Mouse (Mus musculus) E14TG2a.4 (cell line): ENCODE results near the gene Fkbp6.
A peak's percentile ranks its signal among the peaks of the same experiment; 100 is the strongest.

Experiments used
- H3K27me3 ChIP-seq: 2 replicates; pipeline ENCODE4 v1.6.1; 2014; ENCODE audit warnings: low read length, control low read depth; ENCODE audit not compliant: insufficient read depth
- H3K36me3 ChIP-seq: 2 replicates; pipeline ENCODE4 v1.6.1; 2014; ENCODE audit warnings: low read length, control low read depth; ENCODE audit not compliant: insufficient read depth
- H3K4me1 ChIP-seq: replicated peaks from 2 replicates; pipeline ENCODE4 v1.6.1; 2014; ENCODE audit warnings: low read depth, low read length, control low read depth
- H3K4me3 ChIP-seq: replicated peaks from 2 replicates; pipeline ENCODE4 v1.5.1; 2014; ENCODE audit warnings: mild to moderate bottlenecking, low read length
- H3K9me3 ChIP-seq: 2 replicates; pipeline ENCODE4 v1.6.1; 2014; ENCODE audit warnings: low read length, control low read depth
- CTCF ChIP-seq: conservative IDR thresholded peaks from 2 replicates; pipeline ENCODE4 v1.5.1; 2014; ENCODE audit warnings: low read length
- NANOG ChIP-seq: IDR thresholded peaks from 2 replicates; pipeline ENCODE4 v1.6.1; 2014; ENCODE audit warnings: borderline replicate concordance, low read length, mixed read lengths
- POU5F1 ChIP-seq: IDR thresholded peaks from 2 replicates; pipeline ENCODE4 v1.6.1; 2014; ENCODE audit warnings: low read length, borderline replicate concordance

Gene Fkbp6

DNA sequence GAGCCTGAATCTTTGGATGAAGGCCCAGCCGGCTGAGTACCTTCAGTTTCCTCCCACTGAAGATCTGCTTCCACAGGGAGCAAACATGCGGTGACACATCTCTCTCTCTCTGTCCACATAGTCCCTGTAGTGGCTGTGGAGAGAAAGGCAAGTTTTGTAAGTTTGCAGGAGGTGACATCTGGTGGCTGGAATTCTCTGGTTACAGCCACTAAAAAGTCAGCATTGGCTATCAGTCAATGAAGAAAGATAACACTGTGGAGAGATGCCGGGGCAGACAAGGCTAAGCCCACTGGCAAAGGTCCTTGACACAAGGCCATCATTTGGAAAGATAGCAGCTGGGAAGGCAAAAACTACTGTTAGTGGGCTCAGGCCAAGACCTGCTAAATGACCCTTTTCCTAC is 12.3 kb downstream of the Fkbp6 start:
- Histone ChIP-seq H3K36me3 (peaks cover 13% of the 10 kb centered on the region), H3K4me1 (no peaks in the 10 kb centered on the region), H3K27me3 (0 out of 2 replicates have a peak, but pooled peaks cover 4% of the 10 kb centered on the region), H3K4me3 (no peak overlapping the region), H3K9me3 (no peaks in the 10 kb centered on the region)
- no peak for TF ChIP-seq CTCF
- TF ChIP-seq NANOG: no peak
- TF ChIP-seq POU5F1: no peak

GRCm38 (mm10) chr5:135331161-135331560 is 18.7 kb downstream of the Fkbp6 start:
- H3K27me3 ChIP-seq: no peaks in the 10 kb centered on the region
- H3K4me1 ChIP-seq: 0 out of 2 replicates have a peak, but pooled peaks cover under 1% of the 10 kb centered on the region
- H3K9me3 ChIP-seq: no peaks in the 10 kb centered on the region
- no peak overlapping the region for H3K4me3 ChIP-seq
- TF ChIP-seq NANOG (no peak), CTCF (no peak), POU5F1 (no peak)
- no peaks in the 10 kb centered on the region for H3K36me3 ChIP-seq

DNA sequence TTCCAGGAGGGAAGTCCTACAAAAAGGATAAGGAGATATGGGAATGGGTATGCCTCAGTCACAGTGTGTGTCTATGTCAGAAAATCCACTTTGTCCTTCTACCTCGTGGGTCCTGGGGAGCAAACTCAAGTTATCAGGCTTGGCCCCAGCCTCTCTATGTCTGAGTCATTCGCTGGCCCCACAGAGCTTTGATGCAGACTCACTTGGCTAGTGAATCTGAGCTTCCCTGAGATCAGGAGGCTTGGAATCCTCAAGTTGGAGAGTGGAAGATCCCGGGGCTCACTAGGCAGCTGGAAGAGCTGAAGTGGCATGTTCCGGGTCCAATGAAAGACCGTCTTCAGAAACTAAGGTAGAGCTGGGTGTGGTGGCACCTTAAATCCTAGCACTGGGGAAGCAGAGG is 19.6 kb downstream of the Fkbp6 start:
- Histone ChIP-seq H3K27me3 (no peaks in the 10 kb centered on the region), H3K4me3 (no peak overlapping the region), H3K9me3 (no peaks in the 10 kb centered on the region), H3K4me1 (0 out of 2 replicates have a peak, but pooled peaks cover 4% of the 10 kb centered on the region), H3K36me3 (no peaks in the 10 kb centered on the region)
- no peak for TF ChIP-seq CTCF
- TF ChIP-seq NANOG: no peak
- no peak for TF ChIP-seq POU5F1

DNA sequence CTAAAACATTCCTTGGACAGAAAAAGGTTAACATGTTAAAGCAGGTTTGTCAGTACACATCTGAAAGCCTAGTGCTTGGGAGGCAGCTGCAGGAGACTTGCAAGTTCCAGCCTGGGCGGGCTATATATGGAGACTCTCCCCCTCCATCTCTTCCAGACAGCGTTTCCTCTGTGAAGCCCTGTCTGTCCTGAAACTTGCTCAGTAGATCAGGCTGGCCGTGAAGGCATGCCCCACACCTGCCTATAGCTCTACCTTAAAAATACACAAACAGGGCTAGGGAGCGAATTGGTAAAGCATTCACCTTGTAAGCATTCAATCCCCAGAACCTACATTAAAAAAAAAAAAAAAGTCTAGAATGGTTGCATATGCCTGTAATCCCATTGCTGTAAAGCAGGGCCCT is 20.4 kb downstream of the Fkbp6 start:
- 0 out of 2 replicates have a peak, but pooled peaks cover 4% of the 10 kb centered on the region for H3K4me1 ChIP-seq
- H3K36me3 ChIP-seq: no peaks in the 10 kb centered on the region
- no peaks in the 10 kb centered on the region for H3K9me3 ChIP-seq
- no peak overlapping the region for H3K4me3 ChIP-seq
- TF ChIP-seq NANOG: no peak
- no peak for TF ChIP-seq CTCF
- TF ChIP-seq POU5F1: no peak
- H3K27me3 ChIP-seq: no peaks in the 10 kb centered on the region

DNA sequence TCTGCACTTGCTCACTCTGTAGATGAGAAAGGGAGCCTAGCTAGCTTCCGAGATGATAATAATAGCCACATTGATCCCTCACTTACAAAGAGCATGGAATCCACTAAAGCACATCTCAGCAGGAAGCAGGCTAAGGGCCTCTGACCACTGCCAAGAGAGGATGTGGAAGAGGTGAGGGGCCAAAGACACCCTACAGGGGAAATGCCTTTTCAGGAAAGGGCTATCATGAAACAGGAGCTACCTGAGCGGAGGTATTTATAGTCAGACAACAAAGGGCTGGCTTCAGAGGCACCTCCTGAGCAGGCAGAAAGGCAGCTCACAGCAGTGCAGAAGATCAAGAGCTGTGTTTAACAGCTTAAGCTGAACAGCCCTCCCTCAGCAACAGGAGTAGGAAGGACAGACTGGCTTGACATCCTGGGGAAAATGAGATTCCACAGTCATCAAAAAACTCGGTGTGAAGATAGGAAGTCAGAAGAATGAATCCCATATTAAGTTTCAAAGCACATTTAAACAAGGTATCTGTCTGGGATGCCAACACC is 23.7 kb downstream of the Fkbp6 start:
- Histone ChIP-seq H3K9me3 (no peaks in the 10 kb centered on the region), H3K4me1 (0 out of 2 replicates have a peak, but pooled peaks cover 4% of the 10 kb centered on the region), H3K36me3 (no peaks in the 10 kb centered on the region)

DNA sequence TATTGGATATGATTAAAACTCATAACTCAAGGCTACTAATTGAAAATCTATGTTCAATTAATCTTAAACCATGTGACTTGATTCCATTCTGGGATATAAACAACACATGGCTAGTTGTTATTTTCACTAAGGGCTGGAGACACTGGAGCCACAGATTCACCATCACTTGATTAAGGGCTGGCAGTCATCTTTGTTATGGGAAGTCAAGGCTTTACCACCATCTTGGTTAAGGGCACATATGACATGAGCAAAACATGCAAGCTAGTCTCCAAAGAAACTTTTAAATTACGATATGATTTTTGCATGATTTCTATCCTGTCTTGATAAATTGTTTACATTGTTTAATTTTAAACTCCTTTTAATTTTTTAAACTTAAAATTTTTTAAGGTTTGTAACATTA is 27.6 kb downstream of the Fkbp6 start:
- TF ChIP-seq CTCF (no peak), POU5F1 (no peak), NANOG (no peak)
- Histone ChIP-seq H3K9me3 (no peaks in the 10 kb centered on the region), H3K36me3 (no peaks in the 10 kb centered on the region), H3K4me3 (no peak overlapping the region), H3K4me1 (peaks cover 4% of the 10 kb centered on the region; the same call in 1 of the 2 replicates), H3K27me3 (no peaks in the 10 kb centered on the region)

More for the DNA sequence above, 23.7 kb downstream of the Fkbp6 start:
- Histone ChIP-seq H3K27me3 (no peaks in the 10 kb centered on the region), H3K4me3 (no peak overlapping the region)
- TF ChIP-seq CTCF (no peak), NANOG (no peak), POU5F1 (no peak)

DNA sequence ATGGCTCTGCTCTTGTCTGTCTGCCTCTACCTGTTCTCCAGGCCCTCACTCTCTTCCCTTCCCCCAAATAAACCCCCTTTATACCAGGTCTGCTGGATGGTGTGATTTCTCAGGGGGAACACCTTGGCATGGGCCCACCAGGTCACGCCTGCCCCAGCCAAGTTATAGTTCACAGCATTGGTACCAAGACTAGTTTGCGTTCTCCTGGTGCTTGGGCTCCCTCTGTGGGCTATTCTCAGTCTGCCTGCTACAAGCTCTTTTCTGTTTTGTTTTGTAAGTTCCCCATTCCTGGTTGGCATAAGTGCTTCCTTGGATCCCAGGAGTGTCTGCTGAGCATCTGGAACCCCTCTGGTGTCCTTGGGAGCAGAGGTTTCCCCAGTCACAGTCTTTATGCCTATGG is 30.0 kb downstream of the Fkbp6 start:
- Histone ChIP-seq H3K36me3 (no peaks in the 10 kb centered on the region), H3K4me1 (no peaks in the 10 kb centered on the region; the same call in 1 of the 2 replicates), H3K4me3 (no peak overlapping the region), H3K9me3 (no peaks in the 10 kb centered on the region), H3K27me3 (no peaks in the 10 kb centered on the region)
- TF ChIP-seq NANOG: no peak
- TF ChIP-seq CTCF: 0 out of 2 replicates have a peak, but pooled peaks have one; percentile 7
- TF ChIP-seq POU5F1: no peak

GRCm38 (mm10) chr5:135316177-135316576 is 33.7 kb downstream of the Fkbp6 start:
- H3K4me3 ChIP-seq: no peak overlapping the region
- H3K4me1 ChIP-seq: no peaks in the 10 kb centered on the region; the same call in 1 of the 2 replicates
- no peaks in the 10 kb centered on the region for H3K27me3 ChIP-seq
- no peaks in the 10 kb centered on the region for H3K36me3 ChIP-seq
- TF ChIP-seq CTCF: no peak
- no peak for TF ChIP-seq NANOG
- TF ChIP-seq POU5F1: no peak
- H3K9me3 ChIP-seq: no peaks in the 10 kb centered on the region

- peaks cover 3% of the 10 kb centered on the region; the same call in 1 of the 2 replicates for H3K27me3 ChIP-seq
- H3K36me3 ChIP-seq: no peaks in the 10 kb centered on the region
- H3K9me3 ChIP-seq: no peaks in the 10 kb centered on the region
- H3K4me3 ChIP-seq: no peak overlapping the region
- peaks cover 13% of the 10 kb centered on the region for H3K4me1 ChIP-seq
- TF ChIP-seq NANOG (peak; percentile 54; the same call in 1 of the 2 replicates), CTCF (no peak)
These were observed 43.4 kb downstream of the Fkbp6 start for GRCm38 (mm10) chr5:135306321-135306965.
